Mouse (Mus musculus) retina, postnatal 7 days (tissue): Measurements from ENCODE around the gene Icos.
A peak's percentile ranks its signal among the peaks of the same experiment; 100 is the strongest.

ENCODE experiments used
- DNase-seq: peaks from one replicate; pipeline ENCODE4 v3.0.0-alpha.2; 2012; ENCODE audit warnings: low read depth, low spot score

Icos gene

DNA sequence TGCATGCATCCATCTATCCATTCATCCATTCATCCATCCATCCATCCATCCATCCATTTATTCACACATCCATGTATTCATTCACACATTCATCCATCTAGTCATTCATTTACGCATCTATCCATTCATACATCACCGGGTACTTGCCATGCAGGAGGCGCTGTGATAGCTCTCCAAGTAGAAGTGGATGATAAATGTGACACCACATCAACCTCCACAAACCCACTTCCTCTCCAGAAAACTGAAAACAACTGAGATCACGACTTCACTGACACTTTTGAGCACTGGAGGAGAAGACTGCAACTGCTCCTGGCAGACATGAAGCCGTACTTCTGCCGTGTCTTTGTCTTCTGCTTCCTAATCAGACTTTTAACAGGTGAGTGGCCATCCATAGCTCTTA lies at the start of gene Icos:
TSS of gene Icos (plus strand) at position 287 of the 400 bp plus-strand sequence.
- DNase-seq, result no peak

DNA sequence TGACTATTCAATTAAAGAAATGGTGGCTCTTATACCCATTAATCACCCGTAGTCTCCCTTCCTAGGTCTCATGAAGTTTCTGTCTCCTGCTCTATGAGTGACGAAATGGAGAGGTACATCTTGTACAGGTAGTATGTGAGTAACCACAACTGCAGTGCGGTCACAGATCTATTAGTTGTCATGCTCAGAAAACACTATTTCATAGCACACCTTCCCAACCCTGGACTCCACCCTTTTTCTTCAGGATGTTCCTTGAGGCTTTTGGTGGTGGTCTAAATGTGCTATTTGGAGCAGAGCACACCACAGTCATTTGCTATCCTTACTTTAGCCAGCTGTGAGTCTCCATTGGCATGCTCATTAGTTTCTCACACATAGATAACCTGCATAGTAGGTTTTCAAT lies 48.7 kb upstream of the Icos start:
- DNase-seq, result no peak

DNA sequence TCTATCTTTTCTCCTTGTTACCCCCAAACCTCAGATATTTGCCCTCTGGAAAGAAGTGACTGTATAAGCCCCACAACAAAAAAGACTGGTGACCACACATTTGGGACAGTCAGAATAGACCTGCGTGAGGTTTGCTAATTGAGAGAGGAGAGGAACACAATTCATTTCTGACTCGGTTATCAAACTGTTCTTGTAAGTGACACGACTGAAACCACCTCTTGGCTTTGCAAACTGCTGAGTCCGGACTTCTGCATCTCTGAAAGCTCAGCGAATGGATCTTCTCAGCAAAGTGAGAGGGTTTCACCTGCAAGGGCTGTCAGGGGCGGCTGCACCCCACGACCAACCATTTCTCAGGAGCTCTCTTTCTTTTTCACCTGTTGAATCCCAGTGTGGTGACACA lies 47.3 kb upstream of the Icos start:
- DNase-seq, result no peak

DNA sequence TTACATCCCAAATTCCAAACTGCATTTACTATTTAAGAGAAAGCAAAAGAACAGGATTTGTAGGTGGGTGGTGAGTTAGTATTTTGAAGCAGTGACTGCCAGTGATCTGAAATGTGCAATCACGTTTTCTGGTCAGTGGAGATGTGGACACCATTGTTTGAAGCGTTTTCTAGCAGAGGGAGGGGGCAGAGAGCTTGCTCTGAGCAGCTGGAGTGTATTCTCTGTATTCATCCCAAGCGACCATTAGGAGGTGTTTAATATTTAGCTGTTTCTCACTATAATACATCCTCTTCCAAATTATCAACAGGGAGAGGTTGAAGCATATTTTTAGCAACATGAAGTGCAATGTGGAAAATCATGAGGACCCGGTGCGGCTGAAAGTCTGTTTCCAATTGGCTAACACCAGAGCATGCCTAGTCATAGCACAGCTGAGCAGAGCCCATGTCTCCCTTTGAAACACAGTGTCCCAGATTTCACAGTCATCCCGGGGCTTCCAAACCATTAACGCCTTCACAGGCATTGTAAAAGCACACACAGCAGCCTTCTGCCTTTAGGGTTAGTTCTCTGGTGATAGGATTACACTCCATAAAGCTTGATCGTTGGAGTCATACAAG lies 41.7 kb upstream of the Icos start:
- no peak for DNase-seq

DNA sequence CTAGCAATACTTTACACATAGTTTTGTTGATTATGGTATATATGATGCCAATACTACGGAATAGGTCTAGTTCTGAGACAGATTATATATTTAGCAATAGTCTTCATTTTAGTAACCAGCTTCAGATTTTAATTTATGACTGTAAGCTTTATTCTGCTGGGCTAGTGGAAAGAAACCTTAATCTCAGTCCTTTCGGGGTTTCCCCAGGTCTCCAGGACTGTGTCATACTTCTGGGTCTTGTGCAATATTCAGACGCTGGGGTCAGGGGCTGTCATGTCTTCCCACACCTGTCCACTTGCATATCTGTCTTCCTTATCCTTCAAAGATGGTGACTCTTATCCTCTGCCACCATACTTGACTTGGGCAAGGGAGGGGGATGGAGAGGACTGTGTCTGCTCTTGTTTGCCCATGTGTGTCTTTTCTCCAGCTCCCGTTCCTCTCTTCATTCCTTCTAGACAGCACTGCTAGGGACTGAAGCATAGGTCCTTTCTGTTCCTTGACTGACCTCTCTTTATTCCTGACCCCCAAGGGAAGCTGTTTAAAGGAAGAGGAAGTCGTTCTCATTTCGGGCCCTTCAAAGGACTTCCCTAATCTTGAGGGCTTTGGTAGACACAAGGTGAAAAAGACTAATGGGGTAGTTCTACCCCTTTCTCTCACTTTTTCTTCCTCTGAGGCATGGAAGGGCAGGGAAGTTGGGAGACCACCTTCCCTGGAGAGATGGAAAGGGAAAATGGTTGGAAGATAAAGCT lies 40.6 kb upstream of the Icos start:
- no peak for DNase-seq

DNA sequence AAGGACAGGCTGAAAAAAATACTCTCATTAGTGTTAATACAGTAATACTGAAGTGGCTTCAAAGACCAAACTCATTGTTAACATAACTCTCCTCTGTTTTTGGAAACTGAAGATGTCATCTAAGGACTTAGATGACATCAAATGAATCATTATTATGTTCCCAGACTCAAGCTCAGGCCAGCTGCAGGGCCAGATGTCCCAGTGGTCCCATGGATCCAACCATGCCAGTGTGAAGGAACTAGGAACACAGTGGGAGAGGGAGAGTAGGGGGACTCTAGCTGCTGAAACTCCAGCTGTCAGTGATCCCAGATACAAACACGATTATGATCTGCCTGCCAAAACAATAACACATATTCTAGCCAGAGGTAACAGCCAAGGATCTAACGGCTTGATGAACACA lies 39.5 kb upstream of the Icos start:
- DNase-seq, result no peak

DNA sequence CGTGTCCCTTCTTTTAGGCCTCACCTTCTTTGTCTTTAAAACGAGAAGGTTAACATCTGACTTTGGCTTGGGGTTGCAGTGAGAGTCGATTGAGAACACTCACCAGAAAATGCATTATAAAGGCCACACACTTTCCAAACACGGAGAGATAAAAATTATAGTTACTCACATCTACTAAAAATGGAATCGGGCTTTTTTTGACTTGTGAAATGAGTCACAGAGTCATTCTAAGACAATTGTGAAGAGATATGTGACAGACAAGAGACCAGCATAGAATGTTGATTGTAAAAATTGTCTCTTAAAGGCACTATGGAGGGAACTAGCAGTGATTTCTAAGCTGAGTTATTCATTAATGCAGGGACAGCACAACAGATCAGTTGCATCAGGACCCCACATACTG lies 38.8 kb upstream of the Icos start:
- no peak for DNase-seq

DNA sequence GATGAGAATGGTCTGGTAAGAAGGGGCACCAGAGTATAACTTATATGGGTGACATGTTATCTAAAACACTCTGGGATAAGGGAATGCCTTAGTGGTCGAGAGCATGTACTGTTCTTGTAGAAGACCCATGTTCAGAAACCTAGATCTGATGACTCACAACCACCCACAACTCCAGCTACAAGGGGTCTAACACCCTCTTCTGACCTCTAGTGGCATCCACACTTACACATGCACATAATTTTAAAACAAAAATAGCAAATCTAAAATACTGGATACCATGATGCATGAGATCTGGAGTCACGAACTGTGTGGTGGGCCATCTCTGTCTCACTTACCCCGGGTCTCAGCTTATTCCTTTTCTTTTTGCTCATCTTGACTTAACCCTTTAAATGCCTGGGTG lies 37.7 kb upstream of the Icos start:
- DNase-seq, result no peak

DNA sequence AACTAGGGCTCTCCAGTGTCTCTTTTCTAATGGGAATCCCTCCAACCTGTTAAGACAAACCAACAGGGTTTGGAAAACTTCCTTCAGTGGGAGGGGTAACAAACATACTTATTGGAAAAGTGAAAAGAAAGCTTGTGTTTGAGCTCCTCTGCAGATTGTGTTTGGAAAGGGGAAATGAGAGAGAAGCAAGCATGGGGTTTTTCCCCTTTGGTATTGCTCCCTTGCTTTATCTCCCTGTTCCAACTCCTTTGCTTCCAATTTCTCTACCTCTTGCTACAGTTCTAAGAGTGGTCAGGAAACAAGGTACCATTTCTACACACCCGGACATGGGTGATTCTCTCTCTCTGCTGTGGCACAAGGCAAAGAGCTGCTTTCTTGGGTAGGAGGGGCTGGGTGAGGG lies 37.1 kb upstream of the Icos start:
- DNase-seq, result no peak

DNA sequence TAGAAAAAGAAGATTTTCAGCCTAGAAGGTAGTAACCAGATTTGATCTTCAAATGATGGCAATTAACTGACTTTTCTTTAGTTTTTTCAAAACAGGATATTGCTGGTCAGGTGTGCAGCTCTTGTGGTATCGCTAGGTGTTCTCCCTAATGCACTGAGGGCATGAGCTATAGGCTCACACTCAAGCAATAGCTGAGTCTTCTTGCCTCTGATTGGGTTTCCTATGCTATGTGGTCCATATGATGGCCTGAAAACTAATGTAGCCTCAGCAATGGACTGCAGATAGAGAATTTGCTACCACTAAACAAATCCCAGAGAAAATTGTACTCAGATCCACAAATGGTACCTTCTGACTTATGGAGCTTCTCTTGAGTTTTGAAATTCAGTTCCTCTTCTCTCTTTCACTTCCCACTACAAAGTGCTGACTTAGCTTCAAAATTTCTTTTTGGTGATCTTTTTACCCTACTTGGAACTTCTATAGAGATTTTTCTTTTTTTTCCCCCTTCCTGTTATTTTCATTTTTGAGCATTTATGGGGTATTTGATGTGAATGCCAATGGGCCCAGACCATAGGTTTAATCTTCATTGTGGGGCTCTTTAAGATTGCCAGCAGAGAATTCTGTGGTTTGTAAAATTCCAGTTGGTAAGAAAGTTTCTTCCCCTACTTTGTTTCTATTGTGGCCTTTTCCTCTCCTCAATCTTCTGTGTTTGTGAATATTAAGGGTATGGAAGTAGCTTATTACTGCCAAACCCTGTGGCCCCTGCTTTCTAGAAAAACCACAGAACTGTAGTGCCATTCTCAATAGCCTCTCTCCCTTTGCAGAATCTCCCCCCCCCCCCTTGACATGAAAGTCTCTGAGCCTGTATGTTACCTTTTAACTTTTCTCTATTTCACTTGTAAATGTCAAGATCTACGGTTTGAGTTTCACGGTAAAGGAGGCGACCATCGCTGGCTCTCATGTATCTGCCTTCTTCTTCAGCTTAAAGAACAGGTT lies 36.4 kb upstream of the Icos start:
- no peak for DNase-seq

DNA sequence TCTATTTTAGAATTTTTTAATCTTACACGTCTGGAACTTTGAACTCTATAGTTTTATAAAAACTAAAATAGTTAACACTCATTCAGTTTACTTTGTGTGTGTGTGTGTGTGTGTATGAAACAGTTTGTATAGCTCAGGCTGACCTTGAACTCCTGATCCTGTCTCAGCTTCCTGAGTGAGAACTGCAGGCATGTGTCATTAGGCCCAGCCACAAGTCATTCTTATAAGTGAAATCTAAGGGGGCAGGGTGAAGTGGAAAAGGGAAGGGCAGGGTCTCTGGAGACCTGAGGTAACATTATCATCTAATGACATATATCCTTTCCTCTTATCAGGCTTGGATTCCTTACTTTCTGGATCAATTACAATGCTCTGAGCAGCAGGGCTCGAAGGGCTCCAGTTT lies 34.8 kb upstream of the Icos start:
- DNase-seq, result no peak

DNA sequence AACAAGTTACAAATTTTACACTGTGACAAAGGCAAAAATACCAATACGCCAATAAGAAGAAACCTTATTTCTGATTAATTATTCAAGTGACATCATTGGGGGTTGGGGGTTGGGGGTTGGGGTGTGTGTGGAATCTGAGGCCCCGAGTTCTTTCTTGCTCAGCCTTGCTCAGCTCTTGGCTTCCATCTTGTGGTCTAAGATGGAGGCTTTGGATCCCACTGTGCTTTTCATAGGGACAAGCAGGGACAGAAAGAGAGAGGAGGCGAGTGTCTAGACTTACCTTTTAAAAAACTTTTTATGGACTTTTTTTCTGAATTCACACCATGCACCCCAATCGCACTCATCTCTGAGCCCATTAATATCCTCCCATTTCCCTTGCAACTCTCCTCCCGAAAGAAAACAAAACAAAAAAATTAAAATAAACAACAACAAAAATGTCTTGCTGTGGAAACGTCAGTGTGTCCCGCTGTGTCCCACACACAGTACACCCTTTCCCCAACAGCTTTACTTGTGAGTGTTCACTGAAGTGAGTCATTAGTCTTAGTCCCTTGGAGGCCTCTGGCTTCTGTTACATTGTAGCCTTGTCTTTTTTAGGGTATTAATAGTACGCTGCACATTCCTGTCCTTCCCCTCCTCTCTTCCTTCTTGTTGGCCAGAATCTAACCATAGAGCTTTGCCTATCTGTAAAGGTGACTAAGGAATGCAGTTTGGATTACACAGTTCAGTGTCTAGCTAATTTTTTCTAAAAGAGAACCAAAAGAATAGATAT lies 31.9 kb upstream of the Icos start:
- no peak for DNase-seq

DNA sequence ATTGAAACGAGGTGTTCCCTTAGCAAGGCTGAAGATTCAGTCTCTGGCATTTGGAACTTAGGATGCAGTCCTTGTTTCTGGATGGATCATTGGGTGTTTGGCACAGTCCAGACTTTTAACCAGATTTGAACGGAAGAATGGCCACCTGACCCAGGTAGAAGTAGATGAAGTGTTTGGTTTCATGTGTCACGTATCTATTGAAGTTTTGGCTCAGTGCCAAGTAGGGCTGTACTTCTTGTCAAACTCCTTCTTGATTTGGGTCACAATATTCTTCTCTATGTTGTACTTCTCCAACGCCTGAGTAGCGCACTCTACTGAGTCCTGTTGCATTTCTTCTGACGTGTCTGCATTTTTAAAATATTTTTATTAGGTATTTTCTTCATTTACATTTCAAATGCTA lies 29.6 kb upstream of the Icos start:
- DNase-seq, result no peak

DNA sequence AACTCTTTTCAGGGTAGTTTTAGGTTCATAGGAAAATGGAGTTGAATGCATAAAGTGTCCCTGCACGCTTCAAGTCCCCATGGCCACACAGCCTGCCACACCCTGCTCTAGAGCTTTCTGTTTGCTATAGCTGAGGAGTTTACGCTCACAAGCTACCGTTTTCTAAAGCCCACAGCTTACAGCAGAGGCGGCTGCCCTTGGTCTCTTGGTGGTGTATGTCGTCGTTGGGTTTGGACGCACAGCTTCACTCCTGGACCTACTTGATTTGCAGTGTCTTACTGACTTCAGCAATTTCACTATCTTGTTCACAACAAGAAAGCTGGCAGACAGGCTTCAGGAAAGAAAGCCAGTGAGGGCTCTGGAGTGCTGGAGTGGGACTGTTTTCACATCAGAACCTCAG lies 24.8 kb upstream of the Icos start:
- no peak for DNase-seq

DNA sequence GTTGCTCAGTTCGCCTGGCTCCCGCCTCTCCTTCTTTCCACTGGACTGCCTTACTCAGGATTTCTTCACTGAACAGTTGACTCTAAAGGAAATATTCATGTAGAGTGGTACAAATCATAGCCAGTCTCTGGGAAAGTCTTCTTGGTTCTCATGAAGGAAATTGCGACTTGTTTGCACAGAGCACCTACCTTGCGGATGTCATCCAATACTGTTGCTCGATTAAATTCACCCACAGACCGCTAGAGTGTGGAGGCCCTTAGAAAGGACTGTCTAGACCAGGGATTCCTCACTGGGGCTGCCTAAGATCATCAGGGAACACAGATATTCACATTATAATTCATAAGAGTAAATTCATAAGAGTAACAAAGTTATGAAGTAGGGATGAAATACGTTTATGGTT lies 24.0 kb upstream of the Icos start:
- DNase-seq, result no peak

DNA sequence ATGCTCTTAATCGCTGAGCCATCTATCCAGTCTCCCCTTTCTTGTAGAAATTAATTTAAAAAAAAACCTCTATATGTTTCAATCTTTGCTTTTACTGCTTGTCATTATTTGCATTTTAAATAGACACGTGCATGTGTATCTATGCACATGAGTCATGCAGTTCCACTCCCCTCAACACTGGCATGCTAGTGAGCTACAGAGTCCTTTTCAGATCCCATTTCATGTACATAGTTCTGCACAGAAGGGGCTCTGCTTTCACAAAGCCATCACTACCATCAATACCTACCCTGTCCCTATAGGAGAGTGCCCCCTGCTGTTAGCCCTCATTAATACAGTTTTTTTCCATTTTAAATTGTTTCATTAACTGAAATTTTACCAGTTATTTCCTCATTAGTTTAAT lies 23.0 kb upstream of the Icos start:
- DNase-seq, result no peak

DNA sequence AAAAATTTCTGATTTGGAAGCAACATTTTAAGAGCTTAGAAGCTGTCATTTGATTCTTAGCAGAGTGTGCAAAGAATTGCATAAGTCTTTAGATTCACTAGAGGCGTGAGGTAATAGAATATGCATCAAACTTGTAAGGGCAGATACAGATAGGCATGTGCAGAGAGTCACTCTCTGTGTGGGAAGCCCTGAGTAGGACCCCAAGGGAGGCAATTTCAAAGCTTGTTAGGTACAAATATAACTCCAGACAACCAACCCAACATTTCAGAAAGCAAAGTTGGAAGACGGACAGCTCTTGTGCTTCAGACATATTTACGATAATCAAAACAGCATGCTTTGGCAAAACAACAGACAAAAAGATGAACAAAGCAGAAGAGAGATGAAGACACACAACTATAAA lies 22.5 kb upstream of the Icos start:
- DNase-seq, result no peak

DNA sequence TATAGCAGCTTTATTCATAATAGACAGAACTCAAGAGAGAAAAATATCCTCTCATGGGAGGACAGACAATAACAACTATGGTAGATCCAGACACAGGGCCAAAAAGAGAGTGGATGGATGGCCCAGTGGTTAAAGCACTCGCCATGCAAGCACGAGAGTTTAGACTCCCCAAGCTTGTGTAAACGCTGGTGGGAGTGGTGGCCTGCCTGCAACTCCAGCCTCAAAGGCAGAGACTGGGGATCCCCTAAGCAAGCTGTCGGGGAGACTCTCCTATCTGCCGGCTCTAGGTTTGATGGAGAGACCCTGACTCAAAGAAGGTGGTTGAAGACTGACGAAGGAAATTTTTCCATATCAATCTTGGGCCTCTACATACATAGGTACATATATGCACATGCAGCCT lies 21.5 kb upstream of the Icos start:
- no peak for DNase-seq

DNA sequence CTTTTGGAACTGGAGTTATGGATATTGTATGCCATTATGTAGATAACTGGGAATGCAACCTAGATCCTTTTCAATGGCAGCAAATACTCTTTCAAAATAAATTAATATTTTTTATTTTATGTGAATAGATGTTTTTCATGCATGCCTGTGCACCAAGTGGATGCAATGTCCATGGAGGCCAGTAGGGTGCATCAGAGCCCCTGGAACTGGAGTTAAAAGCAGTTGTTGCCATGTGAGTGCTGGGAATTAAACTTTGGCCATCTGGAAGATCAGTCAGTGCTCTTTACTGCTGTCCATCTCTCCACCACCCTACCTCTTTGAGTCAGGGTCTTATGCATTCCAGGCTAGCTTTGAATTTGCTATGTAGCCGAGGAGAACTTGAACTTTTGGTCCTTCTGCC lies 19.4 kb upstream of the Icos start:
- no peak for DNase-seq

DNA sequence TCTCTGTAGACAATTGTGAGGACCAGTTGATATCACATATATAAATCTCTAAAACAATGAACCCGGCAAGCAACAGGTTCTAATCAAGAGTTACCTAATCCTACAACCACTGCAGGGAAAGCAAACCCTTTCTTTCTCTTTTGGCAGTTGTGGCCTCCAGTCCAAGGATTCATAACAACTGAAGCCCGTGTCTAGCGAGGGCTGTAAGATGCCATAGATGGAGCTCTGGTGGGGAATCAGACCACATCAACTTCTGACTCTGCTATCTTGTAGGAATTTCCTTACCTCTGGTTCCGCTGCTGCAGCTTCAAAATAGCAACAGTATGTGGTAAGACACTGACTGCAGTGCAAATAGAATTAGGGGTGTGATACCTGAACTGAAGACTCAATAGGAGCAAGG lies 18.5 kb upstream of the Icos start:
- no peak for DNase-seq

DNA sequence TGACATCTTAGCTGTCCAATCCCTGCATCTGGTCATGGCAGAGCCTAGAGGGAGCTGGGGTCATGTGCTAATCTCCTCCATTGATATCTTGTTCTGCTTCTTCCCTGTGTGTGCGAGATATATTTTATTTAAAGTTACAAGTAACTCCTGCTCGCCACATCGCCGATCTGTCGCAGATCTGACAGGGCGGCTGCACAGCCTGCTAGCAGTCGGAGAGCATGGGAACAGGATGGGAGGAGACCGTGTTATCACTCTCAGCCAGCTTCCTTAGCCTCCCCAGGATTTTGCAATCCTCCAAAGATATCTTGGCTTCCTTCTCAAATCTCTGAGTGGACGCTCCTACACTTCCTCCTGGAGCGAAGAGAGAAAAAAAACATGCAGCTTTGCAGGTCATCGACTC lies 17.3 kb upstream of the Icos start:
- no peak for DNase-seq

DNA sequence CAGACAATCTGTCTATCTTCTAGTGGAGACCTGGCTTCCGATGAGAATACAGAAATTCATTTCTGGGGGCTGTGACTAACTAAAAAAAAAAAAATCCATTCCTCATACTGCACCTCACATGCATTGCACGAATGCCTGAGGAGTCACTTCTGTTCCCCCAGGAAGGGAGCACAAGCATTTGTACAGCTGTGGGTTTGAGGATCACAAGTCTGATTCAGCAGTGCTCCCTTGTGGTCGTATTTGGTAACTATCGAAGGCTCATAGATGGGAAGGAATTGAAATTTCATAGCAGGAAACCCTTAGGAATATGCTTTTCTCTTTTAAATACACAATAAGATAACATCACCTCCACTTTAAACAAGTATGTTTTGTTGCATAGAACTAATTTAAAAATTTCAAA lies 16.6 kb upstream of the Icos start:
- peak; percentile 24 for DNase-seq
